Mouse (Mus musculus) intestine, postnatal 0 days (tissue): ENCODE data around the gene Olfr50. TPM values are rescaled to one million over a fixed set of nuclear protein-coding genes. Genes with fewer than 3 reads are reported as not detected.

ENCODE experiments used
- ATAC-seq: fragments of 200-750 bp; cut with Nextera tagmentation; 2 replicates; pipeline ENCODE4 v1.8.0; 2017; ENCODE audit warnings: mild to moderate bottlenecking, moderate TSS enrichment, moderate library complexity
- H3K27ac ChIP-seq: fragments of 300-500 bp; sonication (generic); 2 replicates; pipeline ENCODE4 v1.5.1; 2014; ENCODE audit warnings: mild to moderate bottlenecking, low read depth, low read length, moderate library complexity
- H3K27me3 ChIP-seq: fragments of 300-500 bp; sonication (generic); replicated peaks from 2 replicates; pipeline ENCODE4 v1.6.1; 2014; ENCODE audit warnings: low read length, mixed read lengths; ENCODE audit not compliant: control insufficient read depth, insufficient read depth
- H3K36me3 ChIP-seq: fragments of 300-500 bp; sonication (generic); 2 replicates; pipeline ENCODE4 v1.6.1; 2014; ENCODE audit warnings: mild to moderate bottlenecking, moderate library complexity; ENCODE audit not compliant: control insufficient read depth, insufficient read depth
- H3K4me1 ChIP-seq: fragments of 300-500 bp; sonication (generic); replicated peaks from 2 replicates; pipeline ENCODE4 v1.6.1; 2014; ENCODE audit warnings: antibody characterized with exemption, low read length, mixed read lengths; ENCODE audit not compliant: control insufficient read depth, insufficient read depth
- H3K4me2 ChIP-seq: fragments of 300-500 bp; sonication (generic); replicated peaks from 2 replicates; pipeline ENCODE4 v1.6.1; 2014; ENCODE audit warnings: low read depth, mild to moderate bottlenecking, moderate library complexity
- H3K4me3 ChIP-seq: fragments of 300-500 bp; sonication (generic); 2 replicates; pipeline ENCODE4 v1.5.1; 2014; ENCODE audit warnings: low read depth, low read length
- H3K9ac ChIP-seq: fragments of 300-500 bp; sonication (generic); 2 replicates; pipeline ENCODE4 v1.6.1; 2014; ENCODE audit warnings: mild to moderate bottlenecking, low read depth, low read length
- H3K9me3 ChIP-seq: fragments of 300-500 bp; sonication (generic); 2 replicates; pipeline ENCODE4 v1.6.1; 2016; ENCODE audit warnings: mixed run types; ENCODE audit not compliant: control insufficient read depth
- CTCF ChIP-seq: sonication (generic); IDR thresholded peaks from 2 replicates; pipeline ENCODE4 v1.5.1; 2016; ENCODE audit warnings: low read depth, mild to moderate bottlenecking, control low read depth, antibody characterized with exemption, moderate library complexity
- WGBS: fragments of 180-500 bp; shearing (Covaris S2); extraction: QIAGEN DNeasy Blood & Tissue Kit; methylation state at CpG from one replicate; pipeline ENCODE4 v1.1.7; 2014; 5-methylcytosine and 5-hydroxymethylcytosine counted together
- polyA plus RNA-seq: library from polyadenylated mRNA; unstranded; fragments of >200 nt; fragmentation: Nextera tagmentation; extraction: Ambion mirVana; gene quantifications from 2 replicates; pipeline ENCODE4 v1.2.1, GENCODE M21; 2015

Olfr50 gene
- polyA plus RNA-seq, result not detected in 2 replicates

- H3K9me3 ChIP-seq, result no peaks in the 10 kb centered on the region
- H3K27ac ChIP-seq, result no peak within 1 kb of the TSS
- TF ChIP-seq CTCF, result no peak
- H3K9ac ChIP-seq, result no peak within 1 kb of the TSS
- no peaks in the 10 kb centered on the region for H3K27me3 ChIP-seq
- ATAC-seq, result no peak
- H3K4me3 ChIP-seq, result no peak within 1 kb of the TSS
- H3K4me2 ChIP-seq, result no peak within 1 kb of the TSS
- 81% methylated on average over 2 of the region's 2 CpGs for WGBS
- no peaks in the 10 kb centered on the region for H3K36me3 ChIP-seq
- no peaks in the 10 kb centered on the region for H3K4me1 ChIP-seq
Observed at GRCm38 (mm10) chr2:36790238-36790637, at the start of gene Olfr50. TSS of gene Olfr50 (plus strand) at chr2:36790538.

GRCm38 (mm10) chr2:36783976-36784375 lies 6.4 kb upstream of the Olfr50 start, which contains the start of gene Olfr348:
TSS of gene Olfr348 (plus strand) at chr2:36784276.
- no peak within 1 kb of the TSS for H3K4me3 ChIP-seq
- no peak for ATAC-seq
- H3K9ac ChIP-seq, result no peak within 1 kb of the TSS
- no peaks in the 10 kb centered on the region for H3K9me3 ChIP-seq
- no peaks in the 10 kb centered on the region for H3K27me3 ChIP-seq
- H3K36me3 ChIP-seq, result no peaks in the 10 kb centered on the region
- H3K4me2 ChIP-seq, result no peak within 1 kb of the TSS
- TF ChIP-seq CTCF, result no peak
- no peak within 1 kb of the TSS for H3K27ac ChIP-seq
- WGBS, result 70% methylated on average over 2 of the region's 2 CpGs
- no peaks in the 10 kb centered on the region for H3K4me1 ChIP-seq

GRCm38 (mm10) chr2:36816932-36817331 lies 26.6 kb downstream of the Olfr50 start, which contains the start of gene Olfr3:
TSS of gene Olfr3 (minus strand) at chr2:36817032.
- TF ChIP-seq CTCF, result no peak
- Histone ChIP-seq H3K4me2 (no peak within 1 kb of the TSS), H3K9ac (no peak within 1 kb of the TSS), H3K27me3 (no peaks in the 10 kb centered on the region), H3K4me1 (no peaks in the 10 kb centered on the region), H3K9me3 (no peaks in the 10 kb centered on the region), H3K27ac (no peak within 1 kb of the TSS), H3K36me3 (no peaks in the 10 kb centered on the region), H3K4me3 (no peak within 1 kb of the TSS)
- ATAC-seq, result no peak
- WGBS, result 67% methylated on average over 1 of the region's 1 CpGs

- no peak for ATAC-seq
- Histone ChIP-seq H3K9ac (no peak within 1 kb of the TSS), H3K4me2 (no peak within 1 kb of the TSS), H3K27me3 (no peaks in the 10 kb centered on the region), H3K4me3 (no peak within 1 kb of the TSS), H3K36me3 (no peaks in the 10 kb centered on the region), H3K4me1 (no peaks in the 10 kb centered on the region), H3K9me3 (no peaks in the 10 kb centered on the region), H3K27ac (no peak within 1 kb of the TSS)
- no peak for TF ChIP-seq CTCF
- 85% methylated on average over 1 of the region's 1 CpGs for WGBS
Observed at GRCm38 (mm10) chr2:36846010-36846409, 55.7 kb downstream of the Olfr50 start, which contains the start of gene Olfr350. TSS of gene Olfr350 (plus strand) at chr2:36846310.

Other genes starting within 250 kb of the Olfr50 start
- gene Olfr344, start 223.9 kb upstream of the Olfr50 start, polyA plus RNA-seq, result not detected in 2 replicates
- gene Olfr345, start 150.5 kb upstream of the Olfr50 start, polyA plus RNA-seq, result not detected in 2 replicates
- gene Olfr346, start 104.8 kb upstream of the Olfr50 start, polyA plus RNA-seq, result not detected in 2 replicates
- not detected in 2 replicates for gene Olfr347, start 58.6 kb upstream of the Olfr50 start, polyA plus RNA-seq
- gene Olfr348, start 6.3 kb upstream of the Olfr50 start, polyA plus RNA-seq, result not detected in 2 replicates
- gene Olfr3, start 26.5 kb downstream of the Olfr50 start, polyA plus RNA-seq, result not detected in 2 replicates
- gene Olfr350, start 55.8 kb downstream of the Olfr50 start, polyA plus RNA-seq, result not detected in 2 replicates
- gene Olfr351, start 72.1 kb downstream of the Olfr50 start, polyA plus RNA-seq, result not detected in 2 replicates
- not detected in 2 replicates for gene Olfr352, start 77.9 kb downstream of the Olfr50 start, polyA plus RNA-seq
- gene Olfr353, start 102.4 kb downstream of the Olfr50 start, polyA plus RNA-seq, result not detected in 2 replicates
- not detected in 2 replicates for gene Olfr354, start 115.1 kb downstream of the Olfr50 start, polyA plus RNA-seq
- gene Olfr355, start 138.4 kb downstream of the Olfr50 start, polyA plus RNA-seq, result not detected in 2 replicates
- gene Olfr356, start 146.6 kb downstream of the Olfr50 start, polyA plus RNA-seq, result not detected in 2 replicates
- not detected in 2 replicates for gene Olfr357, start 203.3 kb downstream of the Olfr50 start, polyA plus RNA-seq
- gene Olfr358, start 218.8 kb downstream of the Olfr50 start, polyA plus RNA-seq, result not detected in 2 replicates